ENCODE assay signal across 8 mouse cellular contexts in the genomic region with DNA sequence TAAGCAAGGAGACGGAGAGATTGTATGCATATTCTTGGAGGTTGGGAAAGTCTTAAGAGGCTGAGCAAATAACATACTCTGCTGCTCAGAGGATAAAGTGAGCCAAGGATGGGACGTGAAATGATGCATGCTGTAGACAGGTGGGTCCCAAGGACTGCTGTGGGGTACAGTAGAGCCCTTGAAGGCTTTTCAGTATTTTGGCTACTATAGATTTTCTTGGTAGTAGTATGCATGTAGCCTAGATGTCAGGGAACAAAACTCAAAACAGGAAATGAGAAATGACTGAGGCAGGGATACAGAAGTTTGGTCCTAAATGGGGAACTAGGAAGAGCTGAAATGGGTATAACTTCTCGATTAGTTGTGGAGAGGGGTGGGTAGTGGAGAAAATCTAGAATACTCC. TPM values are rescaled to one million over a fixed set of nuclear protein-coding genes. Genes with fewer than 3 reads are reported as not detected.
DNase-seq lines count a peak whose midpoint lies in the region; ATAC-seq and TF ChIP-seq lines count a peak whose summit lies in the region.

No protein-coding gene starts in this region.

- H3K4me3 ChIP-seq in heart, embryonic 14.5 days (ENCODE audit: control insufficient read depth in 1 of 2, insufficient read depth in 1 of 2, low read depth in 1 of 2, low read length in 2 of 2): peak overlapping the region in 1 of 2 experiments; percentile 83; a peak in 2 of 4 replicates
- peak overlapping the region; percentile 96 for H3K4me3 ChIP-seq in bone marrow macrophage, adult 2 months (ENCODE audit: insufficient read depth, low read length)
- peak overlapping the region; percentile 92 for H3K4me3 ChIP-seq in hindbrain, embryonic 15.5 days
- H3K4me3 ChIP-seq in midbrain, embryonic 14.5 days (replicated peaks; ENCODE audit: low read depth, low read length): peak overlapping the region; percentile 86

- TF ChIP-seq CTCF in bone marrow macrophage, adult 2 months (IDR thresholded peaks at IDR 0.05; ENCODE audit: low read depth, low read length): no peak

- intact Hi-C loops in heart, postnatal 10 days (cut with DNase I): no loop called here

- peak overlapping the region; percentile 73 for H3K4me2 ChIP-seq in heart, embryonic 14.5 days (ENCODE audit: low read length)
- peak overlapping the region; percentile 63 for H3K4me2 ChIP-seq in hindbrain, embryonic 15.5 days
- peak overlapping the region; percentile 55 for H3K4me2 ChIP-seq in midbrain, embryonic 14.5 days (ENCODE audit: low read length)

- no peaks in the 10 kb centered on the region for H3K27me3 ChIP-seq in heart, embryonic 14.5 days (ENCODE audit: control insufficient read depth, insufficient read depth, low read length)
- H3K27me3 ChIP-seq in hindbrain, embryonic 15.5 days: no peaks in the 10 kb centered on the region
- no peaks in the 10 kb centered on the region for H3K27me3 ChIP-seq in midbrain, embryonic 14.5 days (ENCODE audit: control insufficient read depth, insufficient read depth, low read length)

- H3K4me1 ChIP-seq in heart, embryonic 14.5 days (ENCODE audit: control insufficient read depth in 2 of 2, insufficient read depth in 2 of 2, low read length in 2 of 2): peaks cover 0 to 16% of the 10 kb centered on the region in 2 experiments; a peak in 2 of 4 replicates
- H3K4me1 ChIP-seq in bone marrow macrophage, adult 2 months (ENCODE audit: control insufficient read depth, insufficient read depth, low read length): peaks cover 18% of the 10 kb centered on the region
- peaks cover 25% of the 10 kb centered on the region for H3K4me1 ChIP-seq in hindbrain, embryonic 15.5 days (replicated peaks)
- H3K4me1 ChIP-seq in midbrain, embryonic 14.5 days (ENCODE audit: control insufficient read depth, insufficient read depth, low read length): peaks cover 19% of the 10 kb centered on the region

- peak overlapping the region; percentile 95 for H3K9ac ChIP-seq in heart, embryonic 14.5 days (ENCODE audit: low read length)
- no peak overlapping the region for H3K9ac ChIP-seq in hindbrain, embryonic 15.5 days
- no peak overlapping the region for H3K9ac ChIP-seq in midbrain, embryonic 14.5 days (replicated peaks; ENCODE audit: low read length)

- no peak overlapping the region for H3K27ac ChIP-seq in heart, embryonic 14.5 days (replicated peaks in 1 of 2; ENCODE audit: control insufficient read depth in 1 of 2, insufficient read depth in 1 of 2, low read depth in 2 of 2, low read length in 2 of 2)
- H3K27ac ChIP-seq in bone marrow macrophage, adult 2 months (ENCODE audit: insufficient read depth, low read depth, low read length): peak overlapping the region; percentile 74
- no peak overlapping the region for H3K27ac ChIP-seq in hindbrain, embryonic 15.5 days (replicated peaks)
- H3K27ac ChIP-seq in midbrain, embryonic 14.5 days (replicated peaks; ENCODE audit: low read depth, low read length): no peak overlapping the region

- TF ChIP-seq POLR2A in bone marrow macrophage, adult 2 months (IDR thresholded peaks at IDR 0.05; ENCODE audit: borderline replicate concordance, low read depth, low read length): no peak

- ATAC-seq in heart, embryonic 14.5 days (ENCODE audit: insufficient number of reproducible peaks, insufficient read depth, low FRiP score, low read depth): no peak
- no peak for ATAC-seq in hindbrain, embryonic 15.5 days (ENCODE audit: low FRiP score, low read depth)
- no peak for ATAC-seq in midbrain, embryonic 14.5 days (ENCODE audit: low FRiP score, low TSS enrichment)

- H3K36me3 ChIP-seq in heart, embryonic 14.5 days (ENCODE audit: control insufficient read depth, insufficient read depth, low read length): peaks cover 10% of the 10 kb centered on the region; the same call in 1 of the 2 replicates
- H3K36me3 ChIP-seq in hindbrain, embryonic 15.5 days: no peaks in the 10 kb centered on the region
- no peaks in the 10 kb centered on the region for H3K36me3 ChIP-seq in midbrain, embryonic 14.5 days (ENCODE audit: control insufficient read depth, insufficient read depth, low read length)

- DNase-seq in heart, postnatal 10 days: no peak
- no peak for DNase-seq in midbrain, embryonic 14.5 days
- no peak for DNase-seq in MN1 (ENCODE audit: low spot score)
- DNase-seq in testis, postnatal 10 days (ENCODE audit: low spot score): no peak
- DNase-seq in right cerebral cortex, postnatal 25 days: no peak

- H3K9me3 ChIP-seq in heart, embryonic 14.5 days (ENCODE audit: control insufficient read depth, low read length): no peaks in the 10 kb centered on the region
- no peaks in the 10 kb centered on the region for H3K9me3 ChIP-seq in hindbrain, embryonic 15.5 days
- no peaks in the 10 kb centered on the region for H3K9me3 ChIP-seq in midbrain, embryonic 14.5 days (ENCODE audit: control insufficient read depth, low read length)

- WGBS in heart, embryonic 14.5 days: 54% methylated on average over 3 of the region's 3 CpGs
- 55% methylated on average over 3 of the region's 3 CpGs for WGBS in hindbrain, embryonic 15.5 days
- WGBS in midbrain, embryonic 14.5 days: 53% methylated on average over 3 of the region's 3 CpGs

RNA-seq across cellular contexts. Expression of gene Mia2, which starts 36.9 kb away (rescaled TPM):
- 33.2 and 40.0 TPM in 2 replicates for polyA plus RNA-seq in heart, embryonic 14.5 days (2014; fragmentation: Nextera tagmentation; extraction: Ambion mirVana)
- 10 to 100 TPM; 62.8 to 65.1 TPM for total RNA-seq in heart, postnatal 10 days (2021)
- polyA plus RNA-seq in bone marrow macrophage, adult 2 months (2012; ENCODE audit: insufficient read depth, insufficient read length, missing spikeins): 154 and 168 TPM in 2 replicates
- 30.4 and 36.5 TPM in 2 replicates for polyA plus RNA-seq in hindbrain, embryonic 15.5 days (2015; fragmentation: Nextera tagmentation; extraction: Ambion mirVana)
- 27.9 and 37.5 TPM in 2 replicates for polyA plus RNA-seq in midbrain, embryonic 14.5 days (2014; fragmentation: Nextera tagmentation; extraction: Ambion mirVana)
